Mouse (Mus musculus) stomach, embryonic 14.5 days (tissue): ENCODE data around the gene Fars2. TPM values are rescaled to one million over a fixed set of nuclear protein-coding genes. Genes with fewer than 3 reads are reported as not detected.

ENCODE experiments used
- ATAC-seq: fragments of 200-750 bp; cut with Nextera tagmentation; 2 replicates; pipeline ENCODE4 v1.8.0; 2017; ENCODE audit warnings: low read depth, moderate TSS enrichment; ENCODE audit not compliant: insufficient number of reproducible peaks, insufficient read depth, low FRiP score
- H3K27ac ChIP-seq: fragments of 300-500 bp; sonication (generic); 2 replicates; pipeline ENCODE4 v1.5.1; 2014; ENCODE audit warnings: mild to moderate bottlenecking, low read length, moderate library complexity, mixed read lengths
- H3K27me3 ChIP-seq: fragments of 300-500 bp; sonication (generic); 2 replicates; pipeline ENCODE4 v1.6.1; 2014; ENCODE audit warnings: low read length, control low read depth, mixed read lengths; ENCODE audit not compliant: control insufficient read depth, insufficient read depth
- H3K36me3 ChIP-seq: fragments of 300-500 bp; sonication (generic); 2 replicates; pipeline ENCODE4 v1.6.1; 2014; ENCODE audit warnings: mild to moderate bottlenecking, control low read depth, low read length, moderate library complexity, mixed read lengths; ENCODE audit not compliant: control insufficient read depth, insufficient read depth
- H3K4me1 ChIP-seq: fragments of 300-500 bp; sonication (generic); 2 replicates; pipeline ENCODE4 v1.6.1; 2014; ENCODE audit warnings: low read length, control low read depth, mixed read lengths; ENCODE audit not compliant: control insufficient read depth, insufficient read depth
- H3K4me2 ChIP-seq: fragments of 300-500 bp; sonication (generic); replicated peaks from 2 replicates; pipeline ENCODE4 v1.6.1; 2014; ENCODE audit warnings: low read depth, low read length, control low read depth
- H3K4me3 ChIP-seq: fragments of 300-500 bp; sonication (generic); 2 replicates; pipeline ENCODE4 v1.5.1; 2014; ENCODE audit warnings: low read depth, low read length, control low read depth
- H3K9ac ChIP-seq: fragments of 300-500 bp; sonication (generic); replicated peaks from 2 replicates; pipeline ENCODE4 v1.6.1; 2014; ENCODE audit warnings: low read depth, mild to moderate bottlenecking, control low read depth, low read length, moderate library complexity, mixed read lengths
- H3K9me3 ChIP-seq: fragments of 300-500 bp; sonication (generic); 2 replicates; pipeline ENCODE4 v1.6.1; 2016; ENCODE audit warnings: low read depth, low read length, control low read depth; ENCODE audit not compliant: control insufficient read depth
- WGBS: fragments of 180-500 bp; shearing (Covaris S2); extraction: QIAGEN DNeasy Blood & Tissue Kit; methylation state at CpG from one replicate; pipeline ENCODE4 v1.1.7; 2014; 5-methylcytosine and 5-hydroxymethylcytosine counted together
- polyA plus RNA-seq: library from polyadenylated mRNA; unstranded; fragments of >200 nt; fragmentation: Nextera tagmentation; extraction: Ambion mirVana; gene quantifications from 2 replicates; pipeline ENCODE4 v1.2.1, GENCODE M21; 2014

Fars2 gene
- polyA plus RNA-seq, 1 experiment from 2014 or later: 40.0 TPM

DNA sequence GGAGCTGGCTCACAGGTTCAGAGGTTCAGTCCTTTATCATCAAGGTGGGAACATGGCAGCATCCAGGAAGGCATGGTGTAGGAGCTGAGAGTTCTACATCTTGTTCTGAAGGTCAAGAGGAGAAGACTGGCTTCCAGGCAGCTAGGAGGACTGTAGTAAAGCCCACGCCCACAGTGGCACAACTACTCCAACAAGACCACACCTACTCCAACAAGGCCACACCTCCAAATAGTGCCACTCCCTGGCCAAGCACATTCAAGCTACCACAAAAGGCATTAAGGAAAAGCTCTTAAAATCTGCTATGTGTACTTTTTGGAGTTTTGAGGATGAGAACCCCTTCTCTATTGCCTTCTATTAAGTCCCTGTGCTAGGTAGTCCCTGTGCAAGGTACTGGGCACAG is 142.5 kb downstream of the Fars2 start:
- Histone ChIP-seq H3K27me3 (no peaks in the 10 kb centered on the region), H3K27ac (no peak overlapping the region), H3K4me3 (no peak overlapping the region), H3K9ac (no peak overlapping the region), H3K36me3 (no peaks in the 10 kb centered on the region), H3K9me3 (peaks cover 4% of the 10 kb centered on the region; the same call in 1 of the 2 replicates), H3K4me2 (no peak overlapping the region), H3K4me1 (no peaks in the 10 kb centered on the region)
- ATAC-seq: no peak
- 95% methylated on average over 1 of the region's 1 CpGs for WGBS

DNA sequence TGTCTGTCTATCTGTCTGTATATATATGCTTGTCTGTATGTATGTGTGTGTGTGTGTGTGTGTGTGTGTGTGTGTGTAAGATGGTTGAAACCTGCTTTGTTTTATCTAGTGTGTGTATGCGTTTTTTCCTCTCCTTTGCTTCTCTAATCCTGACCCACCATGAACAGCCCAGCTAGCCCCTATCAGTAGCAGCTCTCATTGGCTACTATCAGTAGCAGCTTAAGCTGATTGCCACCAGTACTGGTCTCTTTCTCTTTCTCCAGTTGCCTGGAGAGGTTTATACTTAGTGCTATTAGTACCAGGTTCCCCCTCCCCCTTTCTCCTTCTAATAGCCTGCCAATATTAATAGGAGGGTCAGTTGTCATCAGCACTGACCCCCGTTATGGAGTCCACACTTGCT is 144.1 kb downstream of the Fars2 start:
- Histone ChIP-seq H3K36me3 (no peaks in the 10 kb centered on the region), H3K4me1 (no peaks in the 10 kb centered on the region), H3K9me3 (peaks cover 4% of the 10 kb centered on the region; the same call in 1 of the 2 replicates), H3K4me2 (no peak overlapping the region), H3K4me3 (no peak overlapping the region), H3K27me3 (no peaks in the 10 kb centered on the region), H3K9ac (no peak overlapping the region), H3K27ac (no peak overlapping the region)
- no peak for ATAC-seq
- 67% methylated on average over 2 of the region's 2 CpGs for WGBS

DNA sequence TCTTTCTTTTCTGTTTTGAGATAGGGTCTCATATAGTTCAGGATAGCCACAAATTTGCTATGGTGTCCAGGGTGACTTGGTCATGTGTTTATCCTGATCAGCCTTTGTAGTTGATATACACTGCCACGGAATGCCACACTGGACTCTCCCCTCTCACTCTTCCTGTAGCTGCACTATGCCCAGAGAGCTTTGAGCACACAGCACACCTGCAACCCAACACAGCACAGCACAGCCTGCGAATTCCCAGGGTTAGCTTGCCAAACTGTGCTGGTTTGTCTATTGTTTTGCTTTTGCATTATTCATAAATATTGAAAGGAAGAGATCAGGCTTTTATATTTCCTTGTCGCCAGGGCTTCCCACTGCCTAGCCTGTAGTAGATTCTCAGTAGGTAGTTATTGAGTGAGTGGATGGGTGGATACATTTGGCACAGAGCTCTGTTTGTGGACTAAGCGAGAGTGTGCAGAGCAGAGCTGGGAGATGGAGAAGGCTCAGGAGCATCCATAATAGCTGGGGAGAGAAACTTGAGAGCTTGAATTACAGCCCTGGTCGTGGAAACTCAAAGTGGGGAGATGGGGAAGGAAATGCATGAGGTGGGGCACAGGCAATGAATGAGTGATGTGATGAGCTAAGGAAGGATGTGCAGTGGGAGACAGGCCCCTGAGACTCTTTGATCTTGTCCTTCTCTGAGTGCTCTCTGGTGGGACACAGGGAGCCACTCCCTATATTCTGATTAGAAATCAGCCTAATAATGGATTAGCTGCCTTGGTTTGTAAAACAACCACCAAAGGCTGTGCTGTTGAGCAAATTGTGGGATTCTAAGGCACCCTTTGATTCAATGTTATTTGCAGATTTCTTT is 146.3 kb downstream of the Fars2 start:
- 63% methylated on average over 5 of the region's 5 CpGs for WGBS
- Histone ChIP-seq H3K36me3 (no peaks in the 10 kb centered on the region), H3K4me2 (no peak overlapping the region), H3K4me1 (no peaks in the 10 kb centered on the region), H3K27me3 (no peaks in the 10 kb centered on the region), H3K4me3 (no peak overlapping the region), H3K27ac (no peak overlapping the region), H3K9ac (no peak overlapping the region), H3K9me3 (peaks cover 4% of the 10 kb centered on the region; the same call in 1 of the 2 replicates)
- no peak for ATAC-seq

DNA sequence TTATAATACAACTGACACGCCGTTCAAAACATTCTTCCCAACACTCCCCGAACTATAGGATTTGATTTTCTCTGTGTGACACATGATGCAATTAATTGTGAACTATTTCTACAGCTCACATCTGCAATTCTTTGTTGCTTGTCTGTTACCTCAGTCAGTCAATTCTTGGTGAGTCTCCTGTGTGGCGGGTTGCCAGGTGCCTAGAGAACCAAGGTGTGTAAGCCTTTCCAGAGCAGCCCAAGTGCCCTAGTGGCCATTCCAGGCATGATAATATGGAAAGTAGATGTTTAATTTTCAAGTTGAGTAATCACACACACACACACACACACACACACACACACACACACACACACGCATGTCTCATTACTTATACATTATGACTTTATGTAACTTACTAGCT is 147.2 kb downstream of the Fars2 start:
- WGBS: 85% methylated on average over 5 of the region's 5 CpGs
- H3K4me2 ChIP-seq: no peak overlapping the region
- ATAC-seq: no peak

DNA sequence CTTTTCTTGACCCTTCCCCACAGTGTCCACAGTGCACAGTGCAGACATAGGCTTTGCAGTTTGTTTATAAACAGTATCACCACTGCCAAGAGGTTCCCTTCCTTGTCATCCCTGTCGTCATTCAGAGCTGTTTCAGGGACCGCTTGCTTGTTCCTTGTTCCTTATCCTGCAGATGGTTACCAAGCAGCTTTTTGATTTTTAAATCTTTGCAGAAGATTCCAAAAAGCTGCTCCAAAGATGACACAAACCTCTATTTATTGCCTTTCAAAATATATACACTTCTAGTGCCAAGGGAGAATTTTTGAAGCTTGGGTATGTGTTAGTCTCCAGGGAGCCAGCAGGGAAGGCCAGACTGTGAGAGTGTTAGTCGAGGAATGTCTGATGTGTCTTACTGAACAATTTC is 148.1 kb downstream of the Fars2 start:
- WGBS: 54% methylated on average over 3 of the region's 3 CpGs
- Histone ChIP-seq H3K36me3 (no peaks in the 10 kb centered on the region), H3K9me3 (peaks cover 3% of the 10 kb centered on the region; the same call in 1 of the 2 replicates), H3K4me1 (no peaks in the 10 kb centered on the region), H3K27me3 (no peaks in the 10 kb centered on the region), H3K4me2 (no peak overlapping the region), H3K9ac (no peak overlapping the region), H3K4me3 (no peak overlapping the region), H3K27ac (no peak overlapping the region)
- no peak for ATAC-seq

More for the DNA sequence above, 147.2 kb downstream of the Fars2 start:
- H3K36me3 ChIP-seq: no peaks in the 10 kb centered on the region
- H3K9me3 ChIP-seq: peaks cover 4% of the 10 kb centered on the region; the same call in 1 of the 2 replicates
- H3K4me3 ChIP-seq: no peak overlapping the region
- H3K4me1 ChIP-seq: no peaks in the 10 kb centered on the region
- no peaks in the 10 kb centered on the region for H3K27me3 ChIP-seq
- H3K9ac ChIP-seq: no peak overlapping the region
- no peak overlapping the region for H3K27ac ChIP-seq

DNA sequence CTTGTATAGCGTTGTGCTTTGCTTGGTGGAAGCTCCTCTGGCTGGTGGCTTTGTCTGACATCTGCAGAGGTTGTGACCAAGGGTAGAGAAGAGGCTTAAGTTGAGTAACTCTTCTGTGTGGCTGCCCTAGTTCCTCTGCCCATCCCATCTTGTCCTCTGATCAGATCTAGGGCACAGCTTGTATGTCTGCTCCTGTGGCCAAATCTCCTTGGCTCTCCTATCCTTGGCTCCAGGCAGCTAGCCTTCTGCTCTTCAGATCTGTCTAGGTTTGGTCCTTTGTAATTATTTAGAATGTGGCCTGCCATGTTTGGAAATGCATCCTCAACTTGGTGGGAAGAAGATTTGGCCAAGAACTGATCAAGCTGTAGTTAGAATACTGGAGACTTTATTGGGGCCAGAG is 150.2 kb downstream of the Fars2 start:
- Histone ChIP-seq H3K27ac (no peak overlapping the region), H3K36me3 (no peaks in the 10 kb centered on the region), H3K4me1 (no peaks in the 10 kb centered on the region), H3K4me2 (no peak overlapping the region), H3K9ac (no peak overlapping the region), H3K27me3 (no peaks in the 10 kb centered on the region), H3K4me3 (no peak overlapping the region), H3K9me3 (no peaks in the 10 kb centered on the region)
- 88% methylated on average over 1 of the region's 1 CpGs for WGBS
- no peak for ATAC-seq

DNA sequence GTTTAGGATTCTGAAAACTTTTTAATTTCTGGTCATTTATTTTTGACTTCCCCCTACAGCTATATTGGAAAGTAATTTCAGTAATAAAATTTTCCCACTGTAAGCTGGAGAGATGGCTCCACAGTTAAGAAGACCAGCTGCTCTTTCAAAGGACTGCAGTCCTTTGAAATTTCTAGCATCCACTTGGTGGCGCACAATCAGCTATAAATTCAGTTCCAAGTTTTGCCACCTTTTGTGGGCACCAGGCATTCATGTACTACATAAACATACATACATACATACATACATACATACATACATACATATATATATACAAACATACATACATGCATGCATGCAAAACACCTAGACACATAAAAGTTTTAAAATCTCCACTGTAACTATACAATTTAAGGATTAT is 153.7 kb downstream of the Fars2 start:
- no peak overlapping the region for H3K27ac ChIP-seq
- no peak overlapping the region for H3K4me3 ChIP-seq
- 88% methylated on average over 1 of the region's 1 CpGs for WGBS
- no peaks in the 10 kb centered on the region for H3K36me3 ChIP-seq
- H3K4me1 ChIP-seq: no peaks in the 10 kb centered on the region
- no peak for ATAC-seq
- H3K4me2 ChIP-seq: no peak overlapping the region
- no peaks in the 10 kb centered on the region for H3K27me3 ChIP-seq
- H3K9ac ChIP-seq: no peak overlapping the region
- no peaks in the 10 kb centered on the region for H3K9me3 ChIP-seq

DNA sequence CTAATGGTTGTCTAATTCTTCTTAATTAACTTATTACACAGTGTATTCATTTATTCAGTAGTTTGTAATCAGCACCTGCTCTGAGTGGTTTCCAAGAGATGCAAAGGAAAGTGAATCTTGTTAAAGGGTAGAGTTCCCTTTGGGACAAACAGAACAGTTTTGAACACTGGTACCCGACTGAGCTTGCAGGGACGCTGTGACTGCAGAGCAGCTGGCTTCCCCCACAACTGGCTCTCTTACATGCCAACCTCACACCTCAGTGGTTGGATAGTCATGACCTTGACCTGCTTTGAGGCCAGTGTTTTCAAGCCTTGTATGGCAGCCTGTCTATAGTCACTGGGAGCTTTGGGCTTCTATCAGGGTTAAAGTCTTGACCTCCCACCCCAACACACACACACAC is 156.3 kb downstream of the Fars2 start:
- Histone ChIP-seq H3K9ac (no peak overlapping the region), H3K36me3 (no peaks in the 10 kb centered on the region), H3K4me3 (no peak overlapping the region), H3K27ac (no peak overlapping the region), H3K4me2 (no peak overlapping the region), H3K27me3 (no peaks in the 10 kb centered on the region), H3K4me1 (no peaks in the 10 kb centered on the region), H3K9me3 (no peaks in the 10 kb centered on the region)
- WGBS: 69% methylated on average over 2 of the region's 2 CpGs
- ATAC-seq: no peak

DNA sequence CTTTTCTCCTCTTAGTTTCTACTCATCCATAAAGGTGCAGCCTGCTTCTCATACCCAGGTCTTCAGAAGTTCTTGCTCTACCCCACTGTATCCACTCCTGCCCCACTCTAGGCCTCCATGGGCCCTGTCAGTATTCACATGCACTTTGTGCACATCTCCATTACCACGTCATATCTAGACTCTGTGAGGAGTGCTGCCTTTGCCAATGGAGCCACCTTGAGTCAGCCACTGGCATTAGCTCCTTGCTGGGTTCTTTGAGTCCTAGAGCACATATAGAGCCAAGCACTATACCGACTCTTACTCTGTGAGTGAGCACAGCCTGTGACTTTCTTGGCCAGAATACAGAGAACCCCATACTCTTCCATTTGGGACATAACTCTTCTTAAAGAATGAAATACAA is 159.0 kb downstream of the Fars2 start:
- WGBS: 84% methylated on average over 2 of the region's 2 CpGs

More for the DNA sequence above, 159.0 kb downstream of the Fars2 start:
- Histone ChIP-seq H3K4me3 (no peak overlapping the region), H3K4me2 (no peak overlapping the region), H3K27ac (no peak overlapping the region), H3K9ac (no peak overlapping the region), H3K4me1 (no peaks in the 10 kb centered on the region), H3K9me3 (no peaks in the 10 kb centered on the region), H3K27me3 (no peaks in the 10 kb centered on the region), H3K36me3 (no peaks in the 10 kb centered on the region)
- no peak for ATAC-seq
